Mouse (Mus musculus) MEL (cell line): ENCODE measurements around the gene Gnat2.

Source experiments
- BHLHE40 ChIP-seq: IDR thresholded peaks from 2 replicates; pipeline ENCODE4 v1.6.1; 2012; ENCODE audit warnings: low read depth, mild to moderate bottlenecking, inconsistent platforms, low read length, improper control_type of control experiment, borderline replicate concordance
- CTCF ChIP-seq, 3 experiments: IDR thresholded peaks in 2 of 3; conservative IDR thresholded peaks in 1 of 3; 2 replicates each; pipeline ENCODE4 v1.5.1; 2011 to 2012; ENCODE audit warnings: low read length in 3 of 3, low read depth in 2 of 3, mild to moderate bottlenecking in 2 of 3, improper control_type of control experiment in 1 of 3, inconsistent platforms in 1 of 3, mixed read lengths in 1 of 3, moderate library complexity in 1 of 3; ENCODE audit not compliant: control insufficient read depth in 1 of 3, insufficient read depth in 1 of 3, poor library complexity in 1 of 3, severe bottlenecking in 1 of 3
- EP300 ChIP-seq, 2 experiments: IDR thresholded peaks; 2 replicates each; pipeline ENCODE4 v1.6.1; 2011; ENCODE audit warnings: improper control_type of control experiment in 2 of 2, low read length in 2 of 2, low read depth in 1 of 2, mild to moderate bottlenecking in 1 of 2
- GABPA ChIP-seq: IDR thresholded peaks from 2 replicates; pipeline ENCODE4 v1.6.1; 2012; ENCODE audit warnings: low read depth, mild to moderate bottlenecking, inconsistent platforms, low read length, improper control_type of control experiment, moderate library complexity
- GATA1 ChIP-seq: IDR thresholded peaks from 2 replicates; pipeline ENCODE4 v1.6.1; 2011; ENCODE audit warnings: low read depth, low read length, improper control_type of control experiment
- MAFK ChIP-seq: IDR thresholded peaks from 2 replicates; pipeline ENCODE4 v1.6.1; 2011; ENCODE audit warnings: low read depth, mild to moderate bottlenecking, low read length, improper control_type of control experiment, borderline replicate concordance
- MAX ChIP-seq: IDR thresholded peaks from 2 replicates; pipeline ENCODE4 v1.6.1; 2011; ENCODE audit warnings: low read length, improper control_type of control experiment
- MYC ChIP-seq: IDR thresholded peaks from 2 replicates; pipeline ENCODE4 v1.6.1; 2011; ENCODE audit warnings: low read depth, mild to moderate bottlenecking, low read length, improper control_type of control experiment, moderate library complexity
- POLR2A ChIP-seq, 2 experiments: IDR thresholded peaks; 2 replicates each; pipeline ENCODE4 v1.6.1; 2011 to 2012; ENCODE audit warnings: low read length in 2 of 2, mild to moderate bottlenecking in 2 of 2, control low read depth in 1 of 2, improper control_type of control experiment in 1 of 2, low read depth in 1 of 2, moderate library complexity in 1 of 2; ENCODE audit not compliant: control insufficient read depth in 1 of 2, insufficient read depth in 1 of 2, poor library complexity in 1 of 2
- RAD21 ChIP-seq: IDR thresholded peaks from 2 replicates; pipeline ENCODE4 v1.6.1; 2011; ENCODE audit warnings: mild to moderate bottlenecking, low read depth, low read length, improper control_type of control experiment
- SIN3A ChIP-seq: IDR thresholded peaks from 2 replicates; pipeline ENCODE4 v1.6.1; 2012; ENCODE audit warnings: low read length, improper control_type of control experiment, inconsistent platforms
- TBP ChIP-seq: IDR thresholded peaks from 2 replicates; pipeline ENCODE4 v1.8.0; 2011; ENCODE audit warnings: low read depth, low read length, improper control_type of control experiment
- TCF12 ChIP-seq: IDR thresholded peaks from 2 replicates; pipeline ENCODE4 v1.6.1; 2014; ENCODE audit warnings: low read depth, mild to moderate bottlenecking, inconsistent platforms, low read length, improper control_type of control experiment, moderate library complexity
- USF2 ChIP-seq, 2 experiments: IDR thresholded peaks; 2 replicates each; pipeline ENCODE4 v1.6.1; 2011 to 2012; ENCODE audit warnings: improper control_type of control experiment in 2 of 2, low read length in 2 of 2, borderline replicate concordance in 1 of 2, inconsistent platforms in 1 of 2, low read depth in 1 of 2, mild to moderate bottlenecking in 1 of 2; ENCODE audit not compliant: insufficient read depth in 1 of 2

- no peak for TF ChIP-seq CTCF (IDR thresholded peaks at IDR 0.05 in 2 of 3, conservative IDR thresholded peaks at IDR 0.05 in 1 of 3; ENCODE audit: control insufficient read depth in 1 of 3, insufficient read depth in 1 of 3, low read depth in 2 of 3, low read length in 3 of 3, poor library complexity in 1 of 3, severe bottlenecking in 1 of 3)
- no peak for TF ChIP-seq EP300 (IDR thresholded peaks at IDR 0.05; ENCODE audit: low read depth in 1 of 2, low read length in 2 of 2)
- TF ChIP-seq BHLHE40: no peak
- TF ChIP-seq POLR2A (IDR thresholded peaks at IDR 0.05; ENCODE audit: control insufficient read depth in 1 of 2, insufficient read depth in 1 of 2, low read depth in 1 of 2, low read length in 2 of 2, poor library complexity in 1 of 2): peak in 1 of 2 experiments; percentile 45; a peak in 1 of 4 replicates
- no peak for TF ChIP-seq USF2 (IDR thresholded peaks at IDR 0.05; ENCODE audit: borderline replicate concordance in 1 of 2, insufficient read depth in 1 of 2, low read depth in 1 of 2, low read length in 2 of 2)
- no peak for TF ChIP-seq TCF12
- no peak for TF ChIP-seq GATA1
- TF ChIP-seq GABPA: no peak
- TF ChIP-seq MAFK: no peak
- TF ChIP-seq TBP: no peak
- no peak for TF ChIP-seq RAD21
- TF ChIP-seq MAX: no peak
- 0 out of 2 replicates have a peak, but pooled peaks have one; percentile 19 for TF ChIP-seq MYC
- peak; percentile 86 for TF ChIP-seq SIN3A
Measured at GRCm38 (mm10) chr3:108085281-108085720, 7.3 kb upstream of the Gnat2 start.
